Mouse (Mus musculus) thymus, postnatal 0 days (tissue): ENCODE measurements around the gene Coa6. TPM values are rescaled to one million over a fixed set of nuclear protein-coding genes. Genes with fewer than 3 reads are reported as not detected.
A peak's percentile ranks its signal among the peaks of the same experiment; 100 is the strongest.

Experiments used
- DNase-seq: peaks from one replicate; pipeline ENCODE4 v3.0.0-alpha.2; 2015; ENCODE audit warnings: low spot score
- polyA plus RNA-seq: library from polyadenylated mRNA; unstranded; fragments of >200 nt; fragmentation: Nextera tagmentation; extraction: Ambion mirVana; gene quantifications from 2 replicates; pipeline ENCODE4 v1.2.1, GENCODE M21; 2015

Gene Coa6
- 91.7 and 101 TPM in 2 replicates for polyA plus RNA-seq

DNA sequence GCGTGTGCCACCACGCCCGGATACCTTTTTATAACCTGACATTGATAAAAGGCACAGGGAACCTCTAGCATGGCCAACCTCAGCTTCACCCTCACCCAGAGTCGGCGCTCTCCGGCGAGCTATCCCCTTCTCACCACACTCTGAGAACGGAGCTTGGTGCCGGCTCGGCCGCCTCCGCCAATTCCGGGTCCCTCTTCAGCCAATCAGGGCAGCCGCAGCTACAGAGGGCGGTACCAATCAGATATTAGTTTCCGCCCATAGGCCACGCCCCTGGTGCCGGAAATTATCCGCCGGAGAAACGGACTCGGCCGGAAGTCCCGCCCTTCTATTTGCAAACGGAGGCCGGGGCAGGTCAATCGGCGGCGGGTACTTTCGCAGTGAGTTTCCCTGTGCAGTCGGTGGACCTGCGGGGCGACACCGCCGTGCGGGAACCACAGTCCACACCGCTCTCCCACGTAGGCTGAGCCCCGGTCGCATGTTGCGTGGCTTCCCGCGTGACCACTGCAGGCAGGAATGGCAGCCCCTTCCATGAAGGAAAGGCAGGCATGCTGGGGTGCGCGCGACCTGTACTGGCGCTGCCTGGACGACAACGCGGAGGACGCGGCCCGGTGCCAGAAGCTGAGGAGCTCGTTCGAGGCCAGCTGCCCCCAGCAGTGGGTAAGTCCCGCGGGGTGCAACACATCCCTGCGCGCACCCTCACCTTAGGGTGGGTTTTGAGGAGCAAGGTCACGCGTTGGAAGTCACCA lies at the start of gene Coa6:
Gene Coa6, plus strand, starts transcription at position 342 of the 746 bp plus-strand sequence.
- DNase-seq: peak; percentile 99

DNA sequence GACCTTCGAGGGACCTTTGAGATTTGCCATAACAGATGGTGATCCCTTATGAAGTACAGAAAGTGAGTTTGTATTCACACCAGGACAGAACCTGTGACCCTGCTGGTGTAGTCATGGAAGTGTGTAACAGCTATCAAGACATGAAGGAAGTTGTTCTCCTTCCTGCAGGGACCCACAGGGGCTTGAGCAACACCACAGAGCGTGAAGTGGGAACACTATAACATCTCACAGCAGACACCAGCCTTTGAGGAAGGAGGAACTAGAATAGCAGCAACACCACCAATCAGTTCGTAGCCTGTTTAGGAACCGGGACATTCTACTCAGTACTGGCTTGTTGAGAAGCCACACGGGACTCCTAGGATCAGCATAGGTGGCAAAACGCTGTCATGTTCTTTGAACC lies 42.7 kb upstream of the Coa6 start:
- DNase-seq: no peak

DNA sequence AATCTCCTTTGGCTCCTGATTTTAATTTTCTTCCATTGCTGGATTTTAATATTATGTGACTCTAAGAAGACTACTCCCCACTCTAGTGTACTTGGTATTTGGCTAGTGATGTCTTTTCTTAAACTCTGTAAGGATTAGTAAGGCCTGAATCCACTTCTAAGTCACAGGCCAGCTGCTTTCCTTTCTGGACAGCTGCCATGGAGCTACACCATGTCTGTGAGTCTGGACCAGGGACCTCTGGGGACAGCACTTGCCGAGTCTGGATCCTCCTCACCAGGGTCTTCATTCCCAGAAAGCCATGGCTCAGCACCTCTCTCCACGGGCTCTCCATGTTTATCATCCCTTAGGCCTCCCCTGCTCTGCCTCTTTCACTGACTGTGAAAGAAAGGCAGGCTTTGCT lies 42.2 kb upstream of the Coa6 start:
- DNase-seq: no peak

DNA sequence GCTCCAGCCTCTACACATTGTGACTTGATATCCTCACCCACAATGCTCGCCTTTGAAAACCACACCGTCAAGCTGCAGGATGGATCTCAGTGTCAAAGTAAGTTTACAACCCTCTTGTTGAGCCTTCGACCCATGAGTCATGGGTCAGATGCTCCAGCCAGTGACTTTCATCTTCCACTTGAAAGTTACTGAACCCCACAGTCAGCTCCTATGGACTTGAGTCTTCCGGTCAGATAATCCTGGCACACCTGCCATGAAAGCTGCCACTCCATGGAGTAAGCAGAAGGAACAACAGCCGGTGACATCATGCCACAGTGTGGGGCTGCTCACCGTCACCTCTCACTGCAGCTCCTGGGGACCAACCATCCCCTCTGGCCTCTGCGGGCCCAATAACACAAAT lies 41.0 kb upstream of the Coa6 start:
- no peak for DNase-seq

DNA sequence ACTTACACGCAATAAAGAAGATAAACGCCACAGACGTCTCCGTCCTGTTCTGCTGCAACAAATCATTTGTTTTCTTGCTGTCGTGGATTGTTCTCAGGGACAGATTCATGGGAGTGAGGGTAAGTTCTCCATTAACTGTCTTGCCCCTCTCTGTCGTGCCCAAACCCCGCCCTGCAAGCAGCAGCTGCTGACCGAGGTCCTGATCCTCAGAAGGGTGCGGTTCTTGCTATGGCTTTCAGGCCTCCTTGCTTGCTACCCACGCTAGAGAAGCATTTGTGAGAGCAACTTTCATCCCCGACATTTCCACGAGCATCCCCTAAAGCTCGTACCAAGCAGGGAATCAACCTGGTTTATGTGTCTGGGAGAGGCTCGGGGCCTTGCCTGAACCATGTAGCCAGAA lies 40.1 kb upstream of the Coa6 start:
- DNase-seq: no peak

DNA sequence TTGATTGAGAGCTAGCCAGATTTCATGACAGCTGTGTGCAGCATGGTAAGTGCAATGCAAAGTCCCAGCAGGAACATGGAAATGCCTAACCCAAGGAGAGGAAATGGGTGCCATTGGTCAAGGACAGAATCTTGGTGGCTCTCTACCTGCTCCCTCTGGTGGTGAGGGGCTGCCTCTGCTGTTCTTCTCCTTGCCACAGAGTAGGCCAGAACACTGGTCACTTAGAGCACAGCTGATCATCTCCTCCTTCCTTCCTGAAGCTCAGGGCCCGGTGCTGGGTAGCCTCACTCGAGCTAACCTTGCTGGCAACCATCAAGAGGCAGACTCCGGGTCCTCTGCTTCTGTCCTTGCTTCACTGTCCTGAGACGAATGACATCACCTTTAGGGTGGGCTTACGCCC lies 39.6 kb upstream of the Coa6 start:
- no peak for DNase-seq

DNA sequence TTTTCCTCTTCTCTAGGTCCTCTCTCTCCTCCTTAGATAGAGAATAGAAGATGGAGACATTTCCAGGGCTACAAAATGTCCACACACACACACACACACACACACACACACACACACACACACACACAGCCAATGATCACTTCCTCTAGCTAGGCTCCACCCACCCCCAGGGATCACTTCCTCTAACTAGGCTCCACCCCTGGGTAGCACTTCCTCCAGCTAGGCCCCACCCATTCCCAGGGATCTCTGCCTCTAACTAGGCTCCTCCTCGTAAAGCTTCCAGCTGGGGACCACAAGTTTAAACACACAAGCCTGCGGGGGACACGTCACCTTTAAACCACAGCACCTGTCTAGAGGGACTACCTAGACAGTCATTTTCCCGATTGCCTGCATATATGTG lies 34.7 kb upstream of the Coa6 start:
- DNase-seq: no peak

DNA sequence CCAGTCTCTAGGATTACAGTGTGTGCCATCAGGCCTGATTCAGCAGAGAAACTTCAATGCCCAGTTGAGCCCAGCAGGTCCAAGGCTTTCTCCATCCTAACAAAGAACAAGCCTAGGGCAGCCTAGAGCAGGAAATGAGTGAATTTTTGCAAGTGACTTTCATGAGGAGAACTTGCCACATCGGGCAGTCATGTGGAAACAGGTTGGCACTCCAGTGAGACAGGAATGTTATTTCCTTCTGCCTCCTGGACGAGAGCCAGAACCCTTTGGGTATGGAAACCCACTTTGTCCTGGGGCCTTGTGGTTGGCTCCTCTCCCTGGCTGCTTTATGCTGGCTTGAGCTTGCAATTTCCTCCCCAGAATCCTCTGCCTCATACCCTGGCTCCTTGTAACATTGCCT lies 30.8 kb upstream of the Coa6 start:
- no peak for DNase-seq

DNA sequence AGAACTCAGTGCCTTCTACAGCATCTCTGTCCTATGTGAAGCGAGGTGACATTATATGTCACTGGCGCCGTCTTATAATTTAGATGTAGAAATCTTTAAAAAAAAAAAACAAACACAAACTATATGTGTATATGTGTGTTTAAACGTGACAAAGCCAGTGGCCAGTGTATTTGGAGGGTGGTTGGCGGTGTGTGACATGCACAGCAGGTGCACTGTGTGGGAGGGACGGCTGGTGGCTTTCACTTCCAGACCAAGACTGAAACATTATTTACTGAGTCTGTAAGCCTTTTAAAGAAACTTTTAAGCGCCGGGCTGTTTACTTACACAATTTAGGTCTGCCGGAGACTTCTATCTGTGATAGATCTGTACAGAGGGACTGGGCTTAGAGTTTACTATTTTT lies 26.9 kb upstream of the Coa6 start:
- DNase-seq: no peak

DNA sequence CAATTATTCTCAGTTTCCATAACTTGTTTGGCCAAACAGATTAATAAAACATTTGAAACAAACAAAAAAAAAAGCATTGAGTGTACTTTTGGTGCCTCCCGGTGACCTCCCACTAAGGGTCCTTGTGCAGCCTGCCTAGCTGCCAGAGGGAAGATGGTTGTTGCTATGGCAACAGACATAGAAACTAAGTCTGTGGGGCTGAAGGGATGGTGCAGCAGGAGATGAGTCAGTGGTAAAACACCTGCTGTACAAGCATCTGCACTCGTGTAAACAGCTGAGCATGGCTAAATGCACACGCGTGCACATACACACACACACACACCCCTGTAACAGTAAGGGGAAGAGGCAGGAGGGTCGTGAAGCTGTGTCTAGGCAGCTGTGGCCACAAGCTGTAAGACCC lies 26.4 kb upstream of the Coa6 start:
- DNase-seq: no peak

DNA sequence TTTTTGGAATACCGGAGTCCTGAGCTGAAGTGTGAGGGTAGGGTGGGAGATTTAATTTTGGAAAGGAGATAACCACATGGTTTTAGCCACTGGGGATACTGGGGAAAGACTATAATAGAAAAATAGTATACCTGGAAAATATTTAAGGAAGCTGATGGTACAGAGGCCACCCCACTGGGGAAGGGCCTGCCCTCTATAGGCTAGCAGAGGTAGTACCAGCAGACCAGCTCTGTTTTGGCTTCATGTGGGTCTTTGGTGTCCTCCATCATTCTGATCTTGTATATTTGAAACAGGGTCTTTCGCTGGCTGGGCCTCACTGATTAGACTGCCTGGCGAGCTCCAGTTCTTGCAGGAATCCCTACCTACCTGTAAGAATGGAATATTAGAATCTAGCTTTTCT lies 24.0 kb upstream of the Coa6 start:
- DNase-seq: no peak

DNA sequence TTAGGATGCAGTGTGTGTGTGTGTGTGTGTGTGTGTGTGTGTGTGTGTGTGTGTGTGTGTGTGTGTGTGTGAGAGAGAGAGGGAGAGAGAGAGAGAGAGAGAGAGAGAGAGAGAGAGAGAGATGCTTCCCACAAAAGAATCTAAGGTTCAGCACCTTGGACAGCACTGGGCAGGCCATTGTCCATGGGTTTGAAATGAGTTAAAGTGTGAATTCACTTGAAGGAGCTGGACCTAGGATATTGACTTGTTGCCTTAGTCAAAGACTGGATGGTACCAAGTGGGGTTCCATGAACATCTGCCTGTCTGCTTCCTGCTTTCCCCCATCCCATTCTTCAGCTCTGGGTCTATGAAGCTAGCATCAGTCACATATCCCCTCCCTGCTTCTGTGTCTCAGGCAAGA lies 17.8 kb upstream of the Coa6 start:
- DNase-seq: peak; percentile 19

DNA sequence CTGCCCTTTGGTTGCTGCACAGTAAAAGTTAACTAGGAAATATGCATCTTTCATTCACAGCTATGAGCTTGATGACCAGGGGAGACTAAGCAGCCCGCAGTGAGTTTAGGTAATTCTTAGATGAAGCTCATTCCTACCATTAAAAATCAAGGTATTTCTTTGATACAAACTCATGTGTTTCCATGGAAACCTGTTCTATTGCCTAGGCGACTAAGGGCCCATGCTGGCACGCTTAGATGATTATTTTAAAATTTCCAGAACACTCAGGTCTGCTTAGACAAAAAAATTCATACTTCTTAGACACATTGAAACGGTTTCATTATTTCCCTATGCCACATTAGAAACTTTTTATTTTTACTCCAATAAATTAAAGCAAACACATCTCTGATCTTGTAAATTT lies 17.3 kb upstream of the Coa6 start:
- DNase-seq: no peak

DNA sequence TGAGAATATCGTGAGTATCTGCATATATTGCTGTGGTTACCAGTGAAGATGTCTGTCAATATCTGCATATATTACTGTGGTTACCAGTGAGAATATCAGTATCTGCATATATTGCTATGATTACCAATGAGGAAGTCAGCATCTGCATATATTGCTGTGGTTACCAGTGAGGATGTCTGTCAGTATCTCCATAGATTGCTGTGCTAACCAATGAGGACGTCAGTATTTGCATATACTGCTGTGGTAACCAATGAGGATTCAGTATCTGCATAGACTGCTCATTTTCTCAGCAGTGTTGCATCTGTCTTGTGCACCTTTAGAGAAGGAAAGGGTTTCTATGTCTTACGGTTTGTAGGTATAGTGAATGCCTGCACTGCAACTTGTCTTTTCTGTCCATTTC lies 1.5 kb upstream of the Coa6 start:
- peak; percentile 38 for DNase-seq

DNA sequence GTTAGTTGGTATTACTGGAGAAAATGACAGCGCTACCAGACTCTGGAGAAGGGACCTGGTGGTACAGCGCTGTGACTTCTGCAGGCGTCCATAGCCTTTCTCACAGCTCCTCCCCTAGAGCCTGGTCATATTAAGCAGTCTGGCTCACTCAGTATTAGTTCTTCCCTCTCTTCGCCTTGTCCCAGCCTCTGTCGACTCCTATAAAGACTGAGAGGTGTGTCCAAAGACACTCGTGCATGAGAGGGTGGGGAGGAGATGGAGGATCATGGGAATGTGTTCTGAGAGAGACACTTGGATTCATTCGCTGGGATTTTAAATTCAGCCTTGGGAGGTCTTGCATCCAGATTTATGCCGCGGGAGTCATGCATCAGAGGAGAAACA lies 595 bp downstream of the Coa6 start:
- no peak for DNase-seq

DNA sequence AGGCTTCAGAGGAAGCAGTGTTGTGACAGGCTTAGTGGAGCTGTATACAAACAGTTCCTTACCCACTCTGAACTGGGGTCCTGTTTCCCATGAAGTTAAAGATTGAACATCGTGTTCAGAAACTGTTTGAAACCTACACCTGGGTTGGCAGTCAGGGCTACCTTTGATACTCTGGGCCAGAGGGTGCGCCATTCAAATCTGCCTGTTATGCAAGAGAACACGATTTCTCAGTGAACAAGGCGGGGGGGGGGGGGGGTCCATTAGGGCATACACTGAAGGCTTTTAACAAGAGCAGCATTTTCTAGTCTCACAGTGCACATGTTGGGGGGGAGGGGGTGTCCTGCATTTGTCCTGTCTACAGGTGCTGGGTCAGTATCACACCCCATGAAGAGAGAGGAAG lies 1.8 kb downstream of the Coa6 start:
- DNase-seq: no peak

DNA sequence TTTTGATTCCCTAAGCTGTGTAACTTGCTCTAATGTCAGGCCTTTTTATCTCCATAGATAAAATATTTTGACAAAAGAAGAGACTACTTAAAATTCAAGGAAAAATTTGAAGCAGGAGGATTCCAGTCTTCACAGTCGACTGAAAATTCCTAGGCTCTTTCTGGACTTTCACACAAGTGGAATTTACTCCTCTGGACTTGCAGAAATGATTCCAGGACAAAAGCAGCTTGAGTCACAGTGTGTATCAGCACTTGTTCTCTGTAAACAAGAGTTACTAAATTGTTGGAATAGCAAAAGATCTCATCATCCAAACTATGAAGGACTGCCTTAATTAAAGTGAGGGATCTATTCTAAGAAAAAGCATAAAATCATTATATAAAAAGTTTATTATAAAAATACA lies 2.6 kb downstream of the Coa6 start:
- no peak for DNase-seq

DNA sequence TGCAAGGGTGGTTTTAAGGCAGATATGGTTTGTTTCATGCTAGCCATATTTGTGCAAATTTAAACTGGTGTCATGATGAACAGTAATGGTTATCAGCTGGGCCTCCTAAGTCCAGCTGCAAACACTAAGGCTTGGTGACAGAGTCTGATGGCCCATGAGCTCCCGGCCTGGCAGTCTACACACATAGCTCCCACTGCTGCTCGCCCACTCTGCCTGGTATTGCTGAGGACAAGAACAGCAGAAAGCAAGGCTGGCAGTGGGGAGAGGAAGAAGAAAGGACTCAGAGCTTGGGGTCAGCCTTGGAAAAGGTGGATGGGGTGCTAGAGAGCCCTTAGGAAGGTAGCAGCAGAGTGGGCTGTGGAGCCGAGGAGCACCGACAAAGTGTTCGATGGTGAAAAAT lies 7.3 kb downstream of the Coa6 start:
- DNase-seq: no peak

DNA sequence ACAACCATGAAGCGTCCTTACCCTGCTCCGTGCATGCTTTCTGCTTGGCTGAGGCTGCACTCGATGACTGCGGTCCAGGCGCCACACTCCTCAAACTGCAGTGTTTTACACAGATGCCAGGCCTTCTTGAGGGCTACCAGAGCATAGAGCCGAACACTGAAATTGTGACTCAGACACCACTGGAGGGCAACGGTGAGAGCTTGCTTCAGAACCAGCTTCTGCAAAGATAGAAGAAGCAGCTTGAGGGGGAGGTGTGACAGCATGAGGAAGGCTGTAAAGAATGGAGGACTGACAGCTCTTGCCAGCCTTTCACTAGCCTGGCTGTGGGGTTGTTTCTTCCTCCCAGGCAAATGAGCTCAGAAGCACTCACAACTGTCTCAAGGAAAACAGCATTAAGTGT lies 11.5 kb downstream of the Coa6 start:
- DNase-seq: no peak

DNA sequence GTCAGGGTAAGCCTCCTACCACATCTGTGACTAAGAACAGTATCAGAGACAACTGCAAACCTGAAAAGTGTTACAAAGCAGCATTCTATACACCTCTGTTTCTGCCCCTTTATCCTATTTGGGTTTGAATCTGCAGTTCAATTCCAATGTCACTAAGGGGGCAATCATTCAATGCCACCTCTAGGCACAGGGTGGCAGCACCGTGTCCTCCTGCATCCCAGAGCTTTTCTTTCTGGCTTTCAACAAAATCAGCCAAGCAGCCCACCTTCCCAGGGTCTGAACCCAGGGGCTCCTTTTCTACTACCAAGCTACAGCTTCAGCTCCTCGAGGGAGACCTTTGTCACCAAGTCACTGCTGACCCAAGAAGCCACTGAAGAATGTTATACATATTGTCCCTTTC lies 16.6 kb downstream of the Coa6 start:
- DNase-seq: no peak

DNA sequence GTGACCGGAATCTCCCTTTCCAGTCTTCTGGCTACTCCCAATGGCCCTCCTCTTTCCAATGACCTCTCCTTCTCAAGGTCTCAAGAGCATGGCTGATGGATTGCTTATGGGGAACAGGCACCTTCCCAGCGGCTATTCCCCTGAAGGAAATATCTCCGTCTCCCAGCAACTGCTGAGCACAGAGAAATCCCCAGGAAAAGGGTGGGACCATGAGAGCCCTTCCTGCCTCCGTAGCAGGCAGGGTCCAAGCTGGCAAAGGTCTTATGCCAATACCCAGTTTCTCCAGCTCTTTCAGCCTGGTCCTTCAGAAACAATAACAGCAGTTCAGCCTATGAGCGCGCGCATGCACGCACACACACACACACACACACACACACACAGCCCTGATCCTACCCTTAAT lies 28.8 kb downstream of the Coa6 start:
- DNase-seq: no peak

DNA sequence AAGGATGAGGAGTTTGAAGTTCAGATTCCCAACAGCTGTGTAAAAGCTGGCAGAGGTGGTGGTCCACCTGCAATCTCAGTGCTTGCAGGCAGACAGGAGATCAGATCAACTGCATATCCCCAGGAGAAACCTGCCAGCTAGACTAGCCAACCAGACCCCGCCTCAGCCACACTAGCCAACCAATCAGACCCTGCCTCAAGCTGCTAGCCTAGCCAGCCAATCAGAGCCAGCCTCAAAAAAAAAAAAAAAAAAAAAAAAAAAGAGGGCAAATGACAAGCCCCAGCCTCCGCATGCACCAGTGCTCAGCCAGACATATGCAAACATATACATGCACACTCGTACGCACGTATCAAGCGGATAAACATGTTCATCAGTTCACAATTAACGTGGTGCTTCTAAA lies 33.1 kb downstream of the Coa6 start:
- peak; percentile 31 for DNase-seq

DNA sequence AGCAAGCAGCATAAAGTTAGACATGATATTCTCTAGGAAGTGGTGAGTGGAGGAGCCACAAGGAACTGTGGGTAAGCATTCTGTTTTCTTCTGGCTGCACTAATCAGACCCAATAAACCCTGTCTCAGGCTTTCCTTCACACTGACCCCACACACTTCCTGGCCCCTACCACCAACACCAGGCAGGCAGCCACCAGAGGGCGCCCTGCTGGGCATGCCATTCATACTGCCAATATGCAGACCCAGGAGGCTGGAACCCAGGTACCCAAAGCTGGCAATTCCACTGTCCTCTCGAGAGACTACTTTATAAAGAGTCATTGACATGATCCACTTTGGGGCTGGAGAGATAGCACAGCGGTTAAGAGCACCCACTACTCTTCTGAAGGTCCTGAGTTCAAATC lies 38.0 kb downstream of the Coa6 start:
- DNase-seq: peak; percentile 53

DNA sequence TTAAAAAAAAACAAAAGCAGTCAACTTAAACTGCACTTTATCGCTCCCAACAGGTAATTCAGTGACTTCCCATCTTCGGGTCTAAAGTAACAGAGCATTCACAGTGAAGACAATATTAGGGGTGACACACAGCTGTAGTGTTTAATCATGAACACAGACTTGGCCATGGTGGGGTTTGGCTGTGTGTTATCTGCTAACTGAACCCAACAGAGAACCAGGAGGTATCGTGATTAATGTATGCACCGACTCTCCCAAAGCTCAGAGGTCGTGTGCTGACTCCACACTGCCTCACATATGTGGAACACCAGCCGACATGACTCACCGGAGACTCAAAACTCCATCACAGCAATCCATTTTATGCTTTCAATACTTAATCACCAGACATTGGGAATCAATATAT lies 39.4 kb downstream of the Coa6 start:
- DNase-seq: no peak
